ENCODE assay signal across 8 mouse cellular contexts in the genomic region with DNA sequence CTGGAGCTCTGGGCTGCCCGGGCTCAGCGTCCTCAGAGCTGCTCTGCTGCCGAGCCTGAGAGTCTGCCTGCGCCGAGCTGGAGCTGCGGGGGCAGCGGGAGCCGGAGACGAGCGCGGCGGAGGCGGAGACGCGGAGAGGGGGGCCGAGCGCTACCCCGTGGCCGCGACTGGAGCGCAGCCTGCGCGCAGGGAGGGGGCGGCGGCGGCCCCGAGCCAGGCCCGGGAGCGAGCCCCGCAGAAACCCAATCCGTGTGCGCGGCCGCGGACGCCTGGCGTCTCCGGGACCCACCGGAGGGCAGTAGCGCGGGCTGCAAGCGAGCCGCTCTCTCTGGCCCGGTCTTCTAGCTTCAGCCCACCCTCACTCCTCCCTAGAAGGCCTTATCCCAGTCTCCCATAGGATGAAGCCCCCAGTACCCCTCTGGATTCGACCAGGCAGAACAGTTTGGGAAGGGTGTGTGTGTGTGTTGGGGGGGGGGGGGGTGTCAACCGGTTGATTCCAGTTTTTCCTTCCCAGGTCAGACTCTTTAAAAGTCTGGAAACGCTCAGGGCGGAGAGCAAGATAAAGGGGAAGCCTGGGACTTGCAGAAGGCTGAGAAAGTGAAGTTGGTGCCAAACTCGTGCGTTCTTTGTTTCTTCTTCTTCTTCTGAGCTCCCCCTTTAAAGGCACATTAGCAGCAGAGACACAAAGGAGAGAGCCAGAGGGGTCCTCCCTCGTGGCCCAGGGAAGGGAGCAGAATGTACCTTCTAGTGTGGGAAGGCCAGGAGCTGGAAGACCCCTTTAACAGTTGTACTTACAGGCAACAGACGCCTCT. TPM values are rescaled to one million over a fixed set of nuclear protein-coding genes. Genes with fewer than 3 reads are reported as not detected.
DNase-seq lines count a peak whose midpoint lies in the region; ATAC-seq lines count a peak whose summit lies in the region.

A gene (minus strand): TSS at position 96 of the 812 bp plus-strand sequence.

- peak; percentile 71 for ATAC-seq in kidney, embryonic 15.5 days (replicated peaks; ENCODE audit: low FRiP score)
- peak; percentile 89 for ATAC-seq in embryonic facial prominence, embryonic 14.5 days (ENCODE audit: low read depth)
- ATAC-seq in heart, embryonic 15.5 days (replicated peaks; ENCODE audit: insufficient number of reproducible peaks, insufficient read depth, low FRiP score, low read depth), result peak; percentile 71
- ATAC-seq in lung, embryonic 15.5 days (ENCODE audit: borderline replicate concordance, extremely low read depth, low FRiP score, low TSS enrichment), result peak; percentile 71
- no peak for ATAC-seq in inflammation-experienced regulatory T-cells, adult 6 months

- peaks cover 50% of the 10 kb centered on the region for H3K4me1 ChIP-seq in kidney, embryonic 15.5 days
- peaks cover 27% of the 10 kb centered on the region for H3K4me1 ChIP-seq in embryonic facial prominence, embryonic 14.5 days (ENCODE audit: control insufficient read depth, insufficient read depth, low read length)
- peaks cover 39% of the 10 kb centered on the region for H3K4me1 ChIP-seq in heart, embryonic 15.5 days (replicated peaks)
- peaks cover 47% of the 10 kb centered on the region for H3K4me1 ChIP-seq in lung, embryonic 15.5 days

- 2% methylated on average over 43 of the region's 52 CpGs for WGBS in kidney, embryonic 15.5 days
- WGBS in embryonic facial prominence, embryonic 14.5 days, result 7% methylated on average over 15 of the region's 52 CpGs
- 7% methylated on average over 27 of the region's 52 CpGs for whole genome bisulfite sequencing in heart, embryonic 15.5 days
- WGBS in lung, embryonic 15.5 days, result 2% methylated on average over 51 of the region's 52 CpGs

- peak within 1 kb of the TSS; percentile 63 for H3K4me3 ChIP-seq in kidney, embryonic 15.5 days (replicated peaks)
- H3K4me3 ChIP-seq in embryonic facial prominence, embryonic 14.5 days (ENCODE audit: low read depth, low read length), result peak within 1 kb of the TSS; percentile 71
- H3K4me3 ChIP-seq in heart, embryonic 15.5 days, result peak within 1 kb of the TSS; percentile 62
- H3K4me3 ChIP-seq in lung, embryonic 15.5 days, result peak within 1 kb of the TSS; percentile 63

- no peaks in the 10 kb centered on the region for H3K36me3 ChIP-seq in kidney, embryonic 15.5 days
- no peaks in the 10 kb centered on the region for H3K36me3 ChIP-seq in embryonic facial prominence, embryonic 14.5 days (ENCODE audit: control insufficient read depth, insufficient read depth, low read length)
- H3K36me3 ChIP-seq in heart, embryonic 15.5 days, result no peaks in the 10 kb centered on the region
- no peaks in the 10 kb centered on the region for H3K36me3 ChIP-seq in lung, embryonic 15.5 days

- no peak for DNase-seq in kidney, adult 9 months
- peak; percentile 90 for DNase-seq in embryonic facial prominence, embryonic 14.5 days (ENCODE audit: low spot score)
- peak in 1 of 2 experiments; percentile 85 for DNase-seq in layer of hippocampus, postnatal 10 days (ENCODE audit: low spot score in 2 of 2)
- peak; percentile 90 for DNase-seq in right cerebral cortex, adult 18-20 months

- H3K27ac ChIP-seq in kidney, embryonic 15.5 days, result peak within 1 kb of the TSS; percentile 90
- H3K27ac ChIP-seq in embryonic facial prominence, embryonic 14.5 days (replicated peaks; ENCODE audit: low read depth, low read length), result peak within 1 kb of the TSS; percentile 86
- peak within 1 kb of the TSS; percentile 84 for H3K27ac ChIP-seq in heart, embryonic 15.5 days
- H3K27ac ChIP-seq in lung, embryonic 15.5 days, result peak within 1 kb of the TSS; percentile 90

- H3K4me2 ChIP-seq in kidney, embryonic 15.5 days, result peak within 1 kb of the TSS; percentile 99
- H3K4me2 ChIP-seq in embryonic facial prominence, embryonic 14.5 days (ENCODE audit: low read depth, low read length), result peak within 1 kb of the TSS; percentile 98
- peak within 1 kb of the TSS; percentile 94 for H3K4me2 ChIP-seq in heart, embryonic 15.5 days
- H3K4me2 ChIP-seq in lung, embryonic 15.5 days, result peak within 1 kb of the TSS; percentile 97

- peaks cover 78% of the 10 kb centered on the region for H3K27me3 ChIP-seq in kidney, embryonic 15.5 days
- H3K27me3 ChIP-seq in embryonic facial prominence, embryonic 14.5 days (replicated peaks; ENCODE audit: control insufficient read depth, insufficient read depth, low read length), result peaks cover 11% of the 10 kb centered on the region; the same call in 1 of the 2 replicates
- H3K27me3 ChIP-seq in heart, embryonic 15.5 days, result peaks cover 46% of the 10 kb centered on the region
- H3K27me3 ChIP-seq in lung, embryonic 15.5 days, result peaks cover 79% of the 10 kb centered on the region

- peak within 1 kb of the TSS; percentile 65 for H3K9ac ChIP-seq in kidney, embryonic 15.5 days
- H3K9ac ChIP-seq in embryonic facial prominence, embryonic 14.5 days (ENCODE audit: low read depth, low read length), result peak within 1 kb of the TSS; percentile 81
- peak within 1 kb of the TSS; percentile 65 for H3K9ac ChIP-seq in heart, embryonic 15.5 days
- peak within 1 kb of the TSS; percentile 69 for H3K9ac ChIP-seq in lung, embryonic 15.5 days

- H3K9me3 ChIP-seq in kidney, embryonic 15.5 days (replicated peaks), result no peaks in the 10 kb centered on the region
- H3K9me3 ChIP-seq in embryonic facial prominence, embryonic 14.5 days (ENCODE audit: control insufficient read depth, low read length), result no peaks in the 10 kb centered on the region
- H3K9me3 ChIP-seq in heart, embryonic 15.5 days (replicated peaks), result no peaks in the 10 kb centered on the region
- H3K9me3 ChIP-seq in lung, embryonic 15.5 days, result no peaks in the 10 kb centered on the region

RNA-seq across cellular contexts. Expression of the gene that starts here (rescaled TPM):
- polyA plus RNA-seq in kidney, embryonic 15.5 days (2015; fragmentation: Nextera tagmentation; extraction: Ambion mirVana), result 3.6 and 4.3 TPM in 2 replicates
- 5.9 and 6.3 TPM in 2 replicates for polyA plus RNA-seq in embryonic facial prominence, embryonic 14.5 days (2014; fragmentation: Nextera tagmentation; extraction: Ambion mirVana)
- 1.4 and 2.0 TPM in 2 replicates for polyA plus RNA-seq in heart, embryonic 15.5 days (2015; fragmentation: Nextera tagmentation; extraction: Ambion mirVana)
- total RNA-seq in layer of hippocampus, postnatal 10 days (2021), result 10 to 100 TPM; 25.5 to 26.9 TPM
- polyA plus RNA-seq in lung, embryonic 15.5 days (2015; fragmentation: Nextera tagmentation; extraction: Ambion mirVana), result 2.7 and 2.9 TPM in 2 replicates
- polyA plus RNA-seq in inflammation-experienced regulatory T-cells, adult 6 months (2017; shearing (Covaris generic)), result under 1 TPM in 1 of 3 experiments, not detected in 2; 0.08 TPM
